Mouse (Mus musculus) megakaryocyte, embryonic 14.5 days (primary cell): Measurements from ENCODE around the gene D13Ertd608e. TPM values are rescaled to one million over a fixed set of nuclear protein-coding genes. Genes with fewer than 3 reads are reported as not detected.
A peak's percentile ranks its signal among the peaks of the same experiment; 100 is the strongest.
"Not testable (repeated sequence)": the region's sequence is repeated elsewhere in the genome, so short reads cannot be mapped to it uniquely, and the experiment has no call there.

Source experiments
- H3K27me3 ChIP-seq: replicated peaks from 2 replicates; pipeline ENCODE3; 2012; ENCODE audit warnings: inconsistent platforms
- H3K36me3 ChIP-seq: replicated peaks from 2 replicates; pipeline ENCODE3; 2012; ENCODE audit warnings: low read length, inconsistent platforms, mixed read lengths
- H3K4me1 ChIP-seq: 2 replicates; pipeline ENCODE4 v1.6.1; 2012; ENCODE audit warnings: inconsistent platforms
- H3K4me3 ChIP-seq: replicated peaks from 2 replicates; pipeline ENCODE3; 2012; ENCODE audit warnings: moderate library complexity, mild to moderate bottlenecking, inconsistent platforms
- H3K9me3 ChIP-seq: 2 replicates; pipeline ENCODE4 v1.6.1; 2012; ENCODE audit warnings: inconsistent platforms
- FLI1 ChIP-seq: IDR thresholded peaks from 2 replicates; pipeline ENCODE4 v1.6.1; 2012; ENCODE audit warnings: low read length, inconsistent platforms, mixed read lengths
- GATA1 ChIP-seq: IDR thresholded peaks from 3 replicates; pipeline ENCODE4 v1.6.1; 2012; ENCODE audit warnings: mixed read lengths, low read length, inconsistent platforms, borderline replicate concordance
- polyA plus RNA-seq: library from polyadenylated mRNA; stranded (reverse); fragments of >175 nt; gene quantifications from 2 replicates; pipeline ENCODE4 v1.2.3, GENCODE M21; 2012; ENCODE audit warnings: low replicate concordance; ENCODE audit not compliant: insufficient read depth

D13Ertd608e gene
- polyA plus RNA-seq, result not detected in 2 replicates

DNA sequence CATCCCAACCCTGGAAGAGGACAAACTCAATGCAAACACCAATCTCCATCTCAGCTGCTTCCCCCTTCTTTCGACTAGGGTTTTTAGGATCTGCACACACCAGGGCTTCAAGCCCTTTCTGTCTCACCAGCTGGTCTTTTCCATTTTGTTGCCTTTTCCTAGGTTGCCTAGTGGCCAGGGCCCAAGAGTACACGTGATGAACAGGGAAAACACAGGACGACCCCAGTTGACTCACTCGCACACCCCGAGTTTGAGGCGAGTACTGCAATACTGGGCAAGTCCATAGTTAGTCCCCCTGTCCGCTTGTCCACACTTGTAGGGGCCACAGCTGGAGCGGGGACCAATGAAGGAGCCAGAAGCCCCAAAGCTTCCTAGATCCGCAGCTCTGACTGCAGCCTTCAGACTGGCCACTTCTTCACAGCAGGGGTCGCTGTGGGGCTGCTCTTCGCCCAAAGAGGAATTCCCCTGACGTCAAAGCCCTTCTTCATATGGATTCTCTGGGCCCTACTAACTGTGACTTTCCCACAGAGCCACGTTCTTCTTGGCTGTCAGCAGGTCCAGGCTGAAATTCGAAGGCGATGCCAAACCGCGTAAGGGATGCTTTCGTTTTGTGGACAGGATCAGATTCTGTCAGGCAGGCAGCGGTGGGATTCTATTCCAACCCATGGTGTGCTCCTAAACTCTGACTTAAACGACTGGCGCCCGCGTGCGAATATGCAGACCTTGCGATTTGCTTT, at the start of gene D13Ertd608e:
D13Ertd608e (plus strand) TSS at position 687 of the 737 bp plus-strand sequence.
- H3K4me3 ChIP-seq, result peak within 1 kb of the TSS; percentile 85
- H3K9me3 ChIP-seq, result not testable (repeated sequence)

DNA sequence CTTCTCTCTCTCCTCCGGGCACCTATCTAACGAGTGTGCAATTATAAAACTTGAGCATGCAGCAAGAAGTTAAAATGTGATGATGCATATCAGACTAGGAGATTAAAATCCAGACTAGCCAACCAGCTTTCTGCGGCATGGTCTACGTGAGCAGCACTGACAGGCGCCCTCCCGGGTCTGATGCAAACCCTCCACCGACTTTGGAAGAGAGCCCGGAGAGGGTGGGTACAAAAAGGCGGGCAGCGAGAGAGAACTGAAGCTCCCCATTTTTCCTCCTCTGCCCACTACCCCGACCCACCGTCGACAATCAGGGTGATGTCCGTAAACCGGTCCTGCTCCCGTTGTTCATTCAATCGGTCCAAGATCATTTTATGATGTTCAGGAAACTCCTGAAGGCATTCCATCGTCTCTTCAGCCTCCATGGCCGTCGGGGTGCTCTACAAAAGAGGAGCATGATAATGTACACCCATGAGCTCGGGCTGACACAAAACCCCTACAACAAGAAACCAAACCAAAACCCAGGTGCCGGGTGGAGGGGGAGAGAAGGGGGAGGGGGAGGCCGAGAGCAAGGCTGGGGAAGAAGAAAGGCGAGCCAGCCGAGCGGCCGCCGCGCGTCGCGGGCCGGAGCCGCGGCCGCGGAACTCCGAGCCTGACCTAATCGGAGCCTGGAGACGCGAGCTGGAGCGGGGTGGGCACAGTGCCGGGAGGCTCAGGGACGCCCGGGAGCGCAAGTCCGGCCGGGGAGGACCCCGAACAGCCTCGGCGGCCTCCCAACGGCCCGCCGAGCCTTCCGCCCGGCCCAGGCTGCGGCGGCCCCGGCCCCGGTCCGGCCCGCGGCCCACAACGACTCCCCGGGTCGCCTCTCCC, 45.7 kb upstream of the D13Ertd608e start:
- TF ChIP-seq GATA1 (no peak), FLI1 (no peak)
- Histone ChIP-seq H3K27me3 (no peaks in the 10 kb centered on the region), H3K4me1 (peaks cover 50% of the 10 kb centered on the region), H3K9me3 (no peaks in the 10 kb centered on the region), H3K36me3 (peaks cover 36% of the 10 kb centered on the region), H3K4me3 (peak overlapping the region; percentile 96)

More for the DNA sequence above, at the start of gene D13Ertd608e:
- H3K36me3 ChIP-seq, H3K4me1 ChIP-seq, H3K27me3 ChIP-seq: not testable (repeated sequence)

DNA sequence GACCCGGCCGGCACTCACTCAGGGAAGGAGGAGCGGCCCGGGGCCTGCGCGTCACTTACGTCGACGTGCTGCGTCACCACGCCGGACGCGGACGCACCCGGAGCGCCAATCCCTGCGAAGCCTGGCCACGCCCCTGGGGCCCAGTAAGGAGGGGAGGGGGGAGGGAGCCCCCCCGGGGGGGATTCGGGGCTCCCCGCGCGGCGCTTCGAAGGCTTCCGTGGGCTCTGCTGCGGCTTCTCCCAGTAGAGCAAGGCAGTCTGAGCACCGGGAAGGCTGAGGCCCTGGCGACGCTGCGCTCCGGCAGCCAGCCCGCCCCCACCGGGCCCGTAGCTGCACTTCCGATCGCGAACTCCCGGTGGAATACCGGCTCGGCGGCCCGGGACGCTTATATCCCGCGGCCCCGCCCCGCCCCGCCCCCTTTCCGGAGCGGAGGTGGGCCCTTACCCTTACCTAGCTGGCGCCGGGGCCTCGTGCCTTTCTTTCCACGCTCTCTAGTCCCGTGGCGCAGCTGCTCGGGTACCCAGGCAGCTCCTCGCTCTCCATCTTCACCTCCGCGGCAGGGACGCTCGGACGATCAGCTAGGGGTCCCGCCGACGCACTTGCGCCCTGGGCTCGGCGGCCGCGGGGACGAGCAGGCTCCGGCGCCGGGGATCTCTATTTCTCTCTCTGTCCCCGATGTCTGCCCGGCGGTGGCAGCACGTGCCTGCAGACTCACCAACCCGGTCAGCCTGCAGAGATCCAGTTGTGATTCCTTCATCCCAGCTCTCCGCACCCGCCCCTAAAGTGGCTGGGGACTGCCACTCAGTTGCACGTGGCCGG, 44.8 kb upstream of the D13Ertd608e start, which contains the start of gene Zfp131:
Zfp131 (minus strand) TSS at position 129 of the 819 bp plus-strand sequence.
- H3K4me1 ChIP-seq, result peaks cover 50% of the 10 kb centered on the region
- TF ChIP-seq GATA1, result no peak
- TF ChIP-seq FLI1, result no peak
- no peaks in the 10 kb centered on the region for H3K27me3 ChIP-seq
- H3K9me3 ChIP-seq, result no peaks in the 10 kb centered on the region
- peaks cover 27% of the 10 kb centered on the region for H3K36me3 ChIP-seq
- H3K4me3 ChIP-seq, result peak within 1 kb of the TSS; percentile 96

DNA sequence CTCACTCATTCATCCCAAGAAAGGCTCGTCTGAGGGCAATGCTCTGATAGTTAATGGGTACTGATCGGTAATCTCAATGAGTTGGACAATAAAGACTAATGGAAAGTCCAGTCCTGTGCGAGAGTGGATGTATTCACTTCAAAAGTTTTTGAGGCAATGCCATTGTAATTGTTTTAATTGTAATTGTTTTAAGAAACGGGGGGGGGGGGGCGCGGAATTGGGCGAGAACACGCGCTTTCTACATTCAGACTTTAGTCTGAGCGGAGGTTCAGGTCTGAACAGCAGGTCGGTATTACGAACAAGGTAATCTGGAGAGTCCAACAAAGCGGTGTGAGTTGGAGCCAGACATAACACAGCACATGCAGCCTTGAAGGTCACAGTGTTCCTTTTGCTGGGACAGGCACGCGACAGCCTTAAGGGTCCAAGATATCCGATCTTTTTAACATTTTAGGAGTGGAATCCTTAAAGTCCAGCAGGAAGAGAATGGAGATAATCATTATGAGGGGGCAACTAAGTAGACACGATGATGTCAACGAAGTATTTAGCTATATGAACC, 44.1 kb upstream of the D13Ertd608e start:
- no peak for TF ChIP-seq GATA1
- no peak for TF ChIP-seq FLI1
- Histone ChIP-seq H3K9me3 (no peaks in the 10 kb centered on the region), H3K4me1 (peaks cover 48% of the 10 kb centered on the region), H3K36me3 (peaks cover 21% of the 10 kb centered on the region), H3K27me3 (no peaks in the 10 kb centered on the region), H3K4me3 (peak overlapping the region; percentile 96)

DNA sequence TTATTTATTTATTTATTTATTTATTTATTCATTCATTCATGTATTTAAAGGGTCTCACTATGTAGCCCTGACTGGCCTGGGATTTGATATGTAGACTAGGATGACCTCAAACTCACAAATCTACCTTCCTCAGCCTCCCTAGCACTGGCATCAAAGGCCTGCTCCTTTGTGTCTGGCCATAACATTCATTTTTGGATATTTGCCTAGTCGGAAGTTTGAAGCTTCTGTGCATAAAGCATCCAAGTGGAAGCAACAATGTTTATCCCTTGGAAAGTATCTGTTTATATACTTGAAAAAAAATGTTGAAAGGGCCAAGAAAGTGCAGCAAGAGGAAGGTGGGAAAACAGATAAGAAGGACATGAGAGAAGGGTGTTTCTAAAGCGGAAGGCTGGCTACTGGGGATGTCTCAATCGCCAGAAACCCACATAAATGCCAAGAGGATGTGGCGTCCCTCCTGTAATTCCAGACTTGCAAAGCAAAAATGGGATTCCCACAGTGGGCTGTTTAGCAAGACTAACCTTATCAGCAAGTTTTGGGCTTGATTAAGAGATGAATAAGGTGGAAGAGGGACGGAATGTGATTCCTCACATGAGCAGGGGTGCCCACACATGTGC, 42.9 kb upstream of the D13Ertd608e start:
- TF ChIP-seq FLI1, result no peak
- TF ChIP-seq GATA1, result no peak
- no peaks in the 10 kb centered on the region for H3K9me3 ChIP-seq
- no peaks in the 10 kb centered on the region for H3K27me3 ChIP-seq
- peaks cover 12% of the 10 kb centered on the region for H3K36me3 ChIP-seq
- H3K4me3 ChIP-seq, result no peak overlapping the region
- H3K4me1 ChIP-seq, result peaks cover 44% of the 10 kb centered on the region

DNA sequence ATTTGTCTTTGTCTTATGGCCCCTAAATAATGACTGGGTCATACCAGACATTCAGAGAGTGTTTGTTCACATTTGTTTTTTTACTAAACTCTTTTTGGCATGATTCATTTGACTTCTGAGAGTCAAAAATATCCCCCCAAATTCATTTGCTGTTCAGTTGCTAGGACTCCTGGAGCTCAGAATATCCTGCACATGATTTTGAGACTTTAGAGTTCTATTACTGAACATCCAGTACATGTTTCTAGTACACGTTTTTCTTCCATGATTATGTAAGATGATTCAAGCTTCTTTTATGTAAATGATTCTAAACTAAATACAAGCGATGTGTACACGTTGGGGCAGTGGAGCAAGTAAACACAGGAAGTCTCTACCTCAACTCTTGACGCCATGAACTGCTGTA, 38.1 kb upstream of the D13Ertd608e start:
- Histone ChIP-seq H3K9me3 (no peaks in the 10 kb centered on the region), H3K4me3 (no peak overlapping the region), H3K36me3 (no peaks in the 10 kb centered on the region), H3K4me1 (peaks cover 28% of the 10 kb centered on the region), H3K27me3 (no peaks in the 10 kb centered on the region)
- no peak for TF ChIP-seq FLI1
- TF ChIP-seq GATA1, result no peak

DNA sequence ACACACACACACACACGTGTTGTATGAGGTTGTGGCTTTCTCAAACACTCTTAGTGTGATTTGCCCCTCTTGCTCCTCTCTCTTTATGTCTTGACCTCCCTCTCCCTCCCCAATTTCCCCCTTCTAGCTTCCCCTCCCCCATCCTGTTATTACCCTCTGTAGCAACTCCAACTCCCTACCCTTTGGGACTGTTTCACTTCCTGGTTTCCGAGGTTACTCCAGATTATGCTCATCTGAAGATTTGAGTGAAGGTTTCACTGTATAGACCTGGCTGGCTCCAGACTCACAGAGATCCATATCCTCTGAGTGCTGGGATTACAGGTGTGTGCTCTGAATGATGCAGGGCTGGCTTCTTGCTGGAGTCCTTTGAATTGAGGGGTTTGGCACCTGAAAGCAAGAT, 26.9 kb upstream of the D13Ertd608e start:
- H3K36me3 ChIP-seq, result no peaks in the 10 kb centered on the region
- H3K27me3 ChIP-seq, result peaks cover 10% of the 10 kb centered on the region
- H3K4me1 ChIP-seq, result peaks cover 14% of the 10 kb centered on the region
- no peaks in the 10 kb centered on the region for H3K9me3 ChIP-seq
- H3K4me3 ChIP-seq, result no peak overlapping the region
- TF ChIP-seq FLI1, result no peak
- no peak for TF ChIP-seq GATA1

DNA sequence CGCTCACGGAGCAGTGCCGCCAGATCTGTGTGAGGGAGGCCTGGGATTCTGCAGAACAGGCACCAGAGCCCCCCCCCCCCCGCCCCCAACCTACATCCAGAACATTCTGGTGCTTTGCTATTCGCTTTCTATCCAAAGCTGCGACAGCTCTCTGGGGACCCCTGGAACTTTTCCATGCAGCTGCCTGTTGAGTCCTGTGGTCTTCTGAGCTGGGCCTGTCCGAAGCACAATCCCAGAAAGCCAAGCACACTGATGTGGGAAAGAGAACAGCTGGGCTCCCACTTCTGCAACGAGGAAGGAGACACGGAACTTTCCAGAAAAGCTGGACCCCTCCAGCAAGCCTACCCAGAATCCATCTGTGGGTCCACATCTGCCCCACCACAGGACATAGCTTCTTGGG, 25.8 kb upstream of the D13Ertd608e start:
- TF ChIP-seq FLI1 (no peak), GATA1 (no peak)
- Histone ChIP-seq H3K9me3 (no peaks in the 10 kb centered on the region), H3K27me3 (peaks cover 10% of the 10 kb centered on the region), H3K4me3 (no peak overlapping the region), H3K4me1 (peaks cover 13% of the 10 kb centered on the region), H3K36me3 (no peaks in the 10 kb centered on the region)

DNA sequence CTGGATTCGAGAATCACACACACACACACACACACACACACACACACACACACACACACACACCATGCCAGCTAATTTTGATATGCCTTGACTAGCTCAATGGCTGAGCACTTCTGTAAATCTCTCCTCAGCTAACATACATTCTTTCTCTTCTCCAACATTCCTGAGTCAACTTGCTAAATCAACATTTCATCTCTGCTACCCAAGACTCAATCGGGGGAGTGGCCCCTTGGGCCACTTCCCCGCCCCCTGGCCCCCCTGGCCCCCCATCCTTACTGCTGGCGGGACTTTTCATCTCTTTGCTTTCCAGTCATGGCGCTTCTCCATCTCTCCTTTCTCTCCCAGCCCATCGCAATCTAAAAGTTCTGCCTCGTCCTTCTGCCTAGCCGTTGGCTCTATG, 19.0 kb upstream of the D13Ertd608e start:
- Histone ChIP-seq H3K27me3 (peaks cover 6% of the 10 kb centered on the region), H3K9me3 (no peaks in the 10 kb centered on the region), H3K36me3 (no peaks in the 10 kb centered on the region), H3K4me3 (no peak overlapping the region), H3K4me1 (no peaks in the 10 kb centered on the region)
- TF ChIP-seq FLI1, result no peak
- no peak for TF ChIP-seq GATA1
